Mouse (Mus musculus) frontal cortex, postnatal 10 days (tissue): ENCODE measurements around the gene Dnaaf2.

ENCODE experiments used
- DNase-seq, 2 experiments: peaks; one replicate each; pipeline ENCODE4 v3.0.0; 2022; ENCODE audit warnings: low spot score in 2 of 2, mixed read lengths in 1 of 2

Dnaaf2 gene

GRCm38 (mm10) chr12:69198164-69198535, at the start of gene Dnaaf2:
Gene Dnaaf2 (minus strand): TSS chr12:69198429.
- DNase-seq = peak in 1 of 2 experiments; percentile 63

GRCm38 (mm10) chr12:69241771-69242431, 43.7 kb upstream of the Dnaaf2 start:
- peak; percentile 39 to 70 for DNase-seq

- DNase-seq = no peak
Observed at GRCm38 (mm10) chr12:69241405-69241770, 43.2 kb upstream of the Dnaaf2 start.

- no peak for DNase-seq
Observed at GRCm38 (mm10) chr12:69240876-69241275, 42.6 kb upstream of the Dnaaf2 start, which contains the start of gene Klhdc1. Gene Klhdc1 (plus strand): TSS chr12:69241176.

- no peak for DNase-seq
Observed at GRCm38 (mm10) chr12:69238284-69238683, 40.1 kb upstream of the Dnaaf2 start.

GRCm38 (mm10) chr12:69235782-69236181, 37.6 kb upstream of the Dnaaf2 start:
- no peak for DNase-seq

GRCm38 (mm10) chr12:69229251-69229650, 31.0 kb upstream of the Dnaaf2 start:
- DNase-seq = no peak

GRCm38 (mm10) chr12:69227776-69228466, 29.7 kb upstream of the Dnaaf2 start, which contains the start of gene Pole2:
Gene Pole2 (minus strand): TSS chr12:69228195.
- DNase-seq = peak; percentile 50 to 82

GRCm38 (mm10) chr12:69220613-69221277, 22.5 kb upstream of the Dnaaf2 start:
- DNase-seq = no peak

GRCm38 (mm10) chr12:69216587-69216986, 18.4 kb upstream of the Dnaaf2 start:
- DNase-seq = no peak

- peak in 1 of 2 experiments; percentile 43 for DNase-seq
Observed at GRCm38 (mm10) chr12:69215000-69215785, 17.0 kb upstream of the Dnaaf2 start.

GRCm38 (mm10) chr12:69214393-69214792, 16.2 kb upstream of the Dnaaf2 start:
- no peak for DNase-seq

- no peak for DNase-seq
Observed at GRCm38 (mm10) chr12:69213186-69213777, 15.1 kb upstream of the Dnaaf2 start.

- DNase-seq = no peak
Observed at GRCm38 (mm10) chr12:69211057-69211456, 12.8 kb upstream of the Dnaaf2 start.

GRCm38 (mm10) chr12:69210056-69210979, 12.1 kb upstream of the Dnaaf2 start:
- no peak for DNase-seq

GRCm38 (mm10) chr12:69208520-69208919, 10.3 kb upstream of the Dnaaf2 start:
- no peak for DNase-seq

GRCm38 (mm10) chr12:69207926-69208325, 9.7 kb upstream of the Dnaaf2 start:
- no peak for DNase-seq

GRCm38 (mm10) chr12:69207396-69207795, 9.2 kb upstream of the Dnaaf2 start:
- no peak for DNase-seq

- DNase-seq = no peak
Observed at GRCm38 (mm10) chr12:69204052-69204833, 6.0 kb upstream of the Dnaaf2 start, which contains the start of gene Gm49384. Gene Gm49384 (minus strand): TSS chr12:69204267.
